21 mouse cellular contexts compared by ENCODE assay signal in the genomic region with DNA sequence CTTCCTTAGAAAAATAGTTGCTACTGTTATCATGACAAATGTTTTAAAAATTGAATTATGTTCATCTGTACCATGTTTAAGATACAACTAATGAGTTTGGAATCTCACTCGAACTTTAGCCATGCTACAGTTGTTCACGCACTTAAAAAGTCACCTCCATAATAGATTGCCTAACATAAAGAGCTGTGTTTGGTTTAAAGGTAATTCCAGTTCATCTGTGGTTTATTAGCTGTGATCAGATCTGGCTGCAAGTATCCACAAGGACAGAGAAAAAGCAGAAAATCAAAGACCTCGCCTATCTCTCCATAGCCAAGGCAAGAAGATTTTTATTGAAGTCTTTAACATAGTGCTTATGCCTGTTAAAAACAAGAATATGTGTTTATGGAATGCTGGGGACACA. TPM values are rescaled to one million over a fixed set of nuclear protein-coding genes. Genes with fewer than 3 reads are reported as not detected.
DNase-seq lines count a peak whose midpoint lies in the region; ATAC-seq and TF ChIP-seq lines count a peak whose summit lies in the region.
"Had no signal": no experiment of that assay in that cellular context is flagged by ENCODE, and none has a peak within 500 bp of the region (broad histone marks: within the 10 kb centered on the region; RNA-seq: fewer than 3 reads in every experiment).

No protein-coding gene starts in this region.

- WGBS in liver, adult 2 months = 15% methylated on average over 3 of the region's 3 CpGs
- 61% methylated on average over 3 of the region's 3 CpGs for WGBS in liver, embryonic 11.5 days
- WGBS in liver, postnatal 0 days (ENCODE audit: insufficient replicate concordance) = 58% methylated on average over 3 of the region's 3 CpGs

- H3K9ac ChIP-seq in liver, adult 2 months (ENCODE audit: low read depth, low read length) = no peak overlapping the region
- no peak overlapping the region for H3K9ac ChIP-seq in liver, embryonic 11.5 days (ENCODE audit: low read depth, low read length)
- H3K9ac ChIP-seq in liver, postnatal 0 days (replicated peaks) = no peak overlapping the region

- H3K27me3 ChIP-seq in liver, adult 2 months (ENCODE audit: control insufficient read depth, insufficient read depth, low read length) = no peaks in the 10 kb centered on the region
- H3K27me3 ChIP-seq in liver, embryonic 11.5 days (replicated peaks; ENCODE audit: control insufficient read depth, insufficient read depth, low read length) = no peaks in the 10 kb centered on the region
- H3K27me3 ChIP-seq in liver, postnatal 0 days (ENCODE audit: insufficient read depth, low read length) = no peaks in the 10 kb centered on the region
- H3K27me3 ChIP-seq: CH12.LX had no signal

- DNase-seq in liver, adult 2 months (ENCODE audit: extremely low read depth, low read depth, low spot score) = peak; percentile 60
- no peak for DNase-seq in liver, embryonic 11.5 days (ENCODE audit: low spot score)
- DNase-seq in liver, postnatal 0 days = no peak
- DNase-seq in liver = no peak
- DNase-seq: adrenal gland, adult 2 months; adrenal gland, adult 8-10 months; adrenal gland, postnatal 10 days; adrenal gland, postnatal 14 days; adrenal gland, postnatal 25 days; adrenal gland, postnatal 36 days; B cell, adult 2 months; cerebellum, adult 11 months; cerebellum, adult 11-12 months; cerebellum, adult 18-20 months had no signal

- ATAC-seq in liver, embryonic 11.5 days (replicated peaks; ENCODE audit: low FRiP score) = no peak
- ATAC-seq in liver, postnatal 0 days = peak; percentile 60; the same call in 1 of the 2 replicates
- ATAC-seq: activated CD4-positive, CD25-positive, alpha-beta regulatory T cell, adult 4 months; CD4-positive, CD25-positive, alpha-beta regulatory T cell, adult 4 months; Patski had no signal

- H3K4me1 ChIP-seq in liver, adult 2 months (ENCODE audit: control insufficient read depth, insufficient read depth, low read length) = peaks cover 17% of the 10 kb centered on the region
- H3K4me1 ChIP-seq in liver, embryonic 11.5 days (replicated peaks; ENCODE audit: control insufficient read depth, insufficient read depth, low read length) = no peaks in the 10 kb centered on the region
- 0 out of 2 replicates have a peak, but pooled peaks cover 4% of the 10 kb centered on the region for H3K4me1 ChIP-seq in liver, postnatal 0 days (ENCODE audit: insufficient read depth)

- H3K4me2 ChIP-seq in liver, embryonic 11.5 days = no peak overlapping the region
- no peak overlapping the region for H3K4me2 ChIP-seq in liver, postnatal 0 days (ENCODE audit: low read depth, low read length)

- peak overlapping the region; percentile 60 for H3K27ac ChIP-seq in liver, adult 2 months (replicated peaks; ENCODE audit: insufficient read depth, low read depth, low read length)
- H3K27ac ChIP-seq in liver, embryonic 11.5 days (ENCODE audit: low read depth, low read length) = no peak overlapping the region
- peak overlapping the region; percentile 68 for H3K27ac ChIP-seq in liver, postnatal 0 days (ENCODE audit: low read depth)

- H3K36me3 ChIP-seq in liver, adult 2 months (ENCODE audit: control insufficient read depth, insufficient read depth, low read length) = 0 out of 2 replicates have a peak, but pooled peaks cover 2% of the 10 kb centered on the region
- no peaks in the 10 kb centered on the region for H3K36me3 ChIP-seq in liver, embryonic 11.5 days (ENCODE audit: control insufficient read depth, insufficient read depth, low read length)
- H3K36me3 ChIP-seq in liver, postnatal 0 days (replicated peaks; ENCODE audit: insufficient read depth, low read length) = no peaks in the 10 kb centered on the region
- H3K36me3 ChIP-seq: G1E had no signal

- no peak overlapping the region for H3K4me3 ChIP-seq in liver, adult 2 months (ENCODE audit: insufficient read depth, low read depth, low read length)
- H3K4me3 ChIP-seq in liver, embryonic 11.5 days (ENCODE audit: low read depth, low read length) = no peak overlapping the region
- H3K4me3 ChIP-seq in liver, postnatal 0 days (ENCODE audit: low read depth, low read length) = no peak overlapping the region

- H3K9me3 ChIP-seq in liver, embryonic 11.5 days (ENCODE audit: control insufficient read depth, low read length) = no peaks in the 10 kb centered on the region
- H3K9me3 ChIP-seq in liver, postnatal 0 days (ENCODE audit: low read length) = no peaks in the 10 kb centered on the region
- H3K9me3 ChIP-seq: G1E had no signal

- H3K79me2 ChIP-seq in liver, adult 2 months (ENCODE audit: control insufficient read depth, insufficient read depth, low read length) = no peaks in the 10 kb centered on the region

- no peak for TF ChIP-seq EP300 in liver, postnatal 0 days (IDR thresholded peaks at IDR 0.05; ENCODE audit: low read depth)

- TF ChIP-seq POLR2A in liver, adult 2 months (IDR thresholded peaks at IDR 0.05; ENCODE audit: extremely low read depth, insufficient read depth, low read length) = no peak

- TF ChIP-seq CTCF in liver, adult 2 months (IDR thresholded peaks at IDR 0.05; ENCODE audit: low read depth, low read length) = no peak
- TF ChIP-seq CTCF in liver, postnatal 0 days (IDR thresholded peaks at IDR 0.05; ENCODE audit: low read depth) = no peak

RNA-seq across cellular contexts. Expression of a gene that starts 43.3 kb away (rescaled TPM):
- total RNA-seq in liver, adult 2 months (2014; rRNA removed) = 30.1 and 39.9 TPM in 2 replicates
- polyA plus RNA-seq in liver, adult 2 months (2012; rRNA removed) = 23.3 and 40.1 TPM in 2 replicates
- 2.1 and 2.9 TPM in 2 replicates for polyA plus RNA-seq in liver, embryonic 11.5 days (2014; fragmentation: Nextera tagmentation; extraction: Ambion mirVana)
- 11.3 and 12.0 TPM in 2 replicates for polyA plus RNA-seq in liver, postnatal 0 days (2015; fragmentation: Nextera tagmentation; extraction: Ambion mirVana)
- total RNA-seq: CH12.LX, MEL had no signal
- polyA plus RNA-seq: activated CD4-positive, CD25-positive, alpha-beta regulatory T cell, adult 4 months; C2C12; CD4-positive, CD25-positive, alpha-beta regulatory T cell, adult 4 months; G1E had no signal

RNA-seq across cellular contexts. Expression of a gene that starts 54.3 kb away (rescaled TPM):
- 50.9 and 55.2 TPM in 2 replicates for total RNA-seq in liver, adult 2 months (2014; rRNA removed)
- 6.3 and 8.6 TPM in 2 replicates for polyA plus RNA-seq in liver, adult 2 months (2012; rRNA removed)
- polyA plus RNA-seq in liver, embryonic 11.5 days (2014; fragmentation: Nextera tagmentation; extraction: Ambion mirVana) = 53.5 and 53.9 TPM in 2 replicates
- 9.3 and 9.8 TPM in 2 replicates for polyA plus RNA-seq in liver, postnatal 0 days (2015; fragmentation: Nextera tagmentation; extraction: Ambion mirVana)
